Mouse (Mus musculus): ENCODE measurements around the gene Afap1l2. TPM values are rescaled to one million over a fixed set of nuclear protein-coding genes. Genes with fewer than 3 reads are reported as not detected.

The Afap1l2 gene
- total RNA-seq, 2 experiments from 2014 or later = 11.5 to 14.7 TPM

DNA sequence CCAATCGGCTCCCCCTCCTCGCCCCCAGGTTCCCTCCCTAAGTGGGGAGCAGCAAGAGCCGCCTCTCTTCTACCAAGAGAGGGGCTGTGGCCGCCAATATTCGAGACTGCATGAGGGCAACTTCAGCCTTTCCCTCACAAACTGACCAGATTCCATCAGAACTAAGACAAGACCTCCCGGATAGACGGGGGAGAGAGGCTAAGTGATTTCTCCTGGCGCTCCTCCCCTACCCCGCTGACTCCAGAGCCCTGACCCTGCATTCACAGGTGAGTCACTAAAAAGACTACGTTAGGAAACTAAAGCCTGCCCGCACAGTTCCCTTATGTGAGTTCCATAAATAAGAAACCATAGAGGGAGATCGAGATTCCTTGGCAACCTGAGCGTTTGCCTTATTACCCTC, 1.2 kb downstream of the Afap1l2 start:
- DNase-seq = no peak

DNA sequence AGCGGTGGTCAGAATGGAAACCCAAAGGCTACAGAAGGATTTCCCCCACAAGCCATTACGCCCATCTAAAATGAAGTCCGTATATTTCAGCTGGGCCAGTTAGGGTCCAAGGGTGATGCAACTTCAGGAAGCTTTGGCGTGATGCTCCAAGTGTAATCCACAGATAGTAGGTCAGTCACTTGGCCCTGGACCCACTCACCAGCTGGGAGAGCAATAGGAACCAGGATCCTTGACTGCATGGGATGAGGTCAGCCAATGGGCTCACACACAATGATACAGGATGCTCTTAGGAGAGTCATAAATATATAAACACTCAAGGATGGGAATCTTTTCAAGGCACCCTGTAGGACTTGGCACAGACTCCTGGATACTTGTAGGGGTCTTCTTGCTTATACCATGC, 3.0 kb downstream of the Afap1l2 start:
- no peak for DNase-seq

- DNase-seq = peak in 1 of 2 experiments; percentile 37
These were observed 4.6 kb downstream of the Afap1l2 start for GRCm38 (mm10) chr19:57003460-57003810.

DNA sequence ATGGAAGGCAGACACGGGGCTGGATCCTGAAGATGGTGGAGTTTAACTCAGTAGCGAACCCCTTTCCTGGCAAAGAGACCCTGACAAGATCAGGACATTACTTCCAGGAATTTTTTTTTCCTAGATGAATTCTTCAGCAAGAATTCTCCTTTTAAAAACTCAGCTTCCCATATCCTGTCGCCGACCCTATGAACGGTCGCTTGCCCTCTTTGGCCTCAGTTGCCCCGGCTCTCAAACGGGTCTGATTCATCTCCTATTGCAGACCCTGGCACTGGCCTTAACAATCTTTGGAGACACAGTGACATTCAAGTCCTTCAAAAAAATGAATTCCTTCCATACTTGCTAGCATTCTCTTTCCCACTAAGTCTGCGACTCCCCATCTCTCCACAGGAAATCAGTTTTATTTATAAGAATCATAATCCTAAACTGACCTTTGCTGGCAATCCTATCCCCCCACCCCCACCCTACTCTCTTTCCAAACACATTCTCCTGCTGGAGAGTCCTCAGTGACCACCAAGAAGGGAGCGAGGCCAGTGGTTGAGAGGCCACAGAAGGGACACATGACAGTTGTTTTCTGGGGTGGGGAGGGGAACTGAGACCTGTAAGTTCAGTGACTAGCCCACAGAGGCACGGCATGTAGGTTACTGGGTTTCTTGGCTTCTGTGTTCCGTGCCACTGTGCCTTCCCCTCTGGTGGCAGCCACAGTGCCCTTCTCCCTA, 5.1 kb downstream of the Afap1l2 start:
- DNase-seq = no peak

- no peak for DNase-seq
These were observed 6.1 kb downstream of the Afap1l2 start for GRCm38 (mm10) chr19:57001926-57002325.

DNA sequence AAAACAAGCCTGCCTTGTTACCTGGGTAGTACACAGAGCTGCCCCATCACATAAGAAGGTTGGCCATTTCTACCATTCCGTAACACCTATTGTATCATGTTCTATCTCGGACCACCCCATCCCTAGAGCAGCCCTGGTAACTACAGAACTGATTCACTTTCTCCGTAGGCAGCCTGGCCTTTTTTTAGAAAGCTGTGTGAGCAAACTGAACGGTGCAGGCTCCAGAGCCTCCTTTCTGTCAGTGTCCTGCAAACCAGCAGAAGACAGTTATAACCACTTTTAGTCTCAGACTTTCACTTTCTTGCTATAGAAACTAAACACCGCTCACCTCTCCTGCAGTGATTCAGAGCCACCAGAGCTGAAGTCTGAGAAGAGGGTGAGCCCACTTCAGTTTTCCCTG, 7.4 kb downstream of the Afap1l2 start:
- no peak for DNase-seq

GRCm38 (mm10) chr19:56999781-57000180, 8.2 kb downstream of the Afap1l2 start:
- no peak for DNase-seq

- no peak for DNase-seq
These were observed 9.1 kb downstream of the Afap1l2 start for GRCm38 (mm10) chr19:56998910-56999309.

- DNase-seq = no peak
These were observed 9.7 kb downstream of the Afap1l2 start for GRCm38 (mm10) chr19:56998331-56998730.

DNA sequence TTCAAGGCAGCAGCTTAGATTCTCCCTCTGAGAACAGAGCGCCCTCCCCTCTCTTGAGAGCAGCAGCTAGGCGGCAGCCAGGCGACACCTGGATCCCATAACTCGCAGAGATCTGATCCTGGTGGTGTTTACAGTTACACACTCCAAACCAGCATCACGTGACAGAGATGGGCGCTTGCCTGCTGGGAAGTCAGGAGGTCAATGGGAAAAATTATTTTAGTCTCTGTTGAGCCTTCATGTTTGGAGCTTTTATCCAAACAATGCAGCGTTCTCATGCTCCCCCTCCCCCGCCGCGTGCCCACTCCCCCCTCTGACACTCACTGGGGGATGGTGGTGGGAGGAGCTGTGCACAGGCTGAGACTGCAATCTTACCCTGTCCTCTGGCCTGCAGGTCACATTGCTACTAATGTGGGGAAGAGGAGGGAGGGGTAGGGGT, 10.8 kb downstream of the Afap1l2 start:
- DNase-seq = no peak

DNA sequence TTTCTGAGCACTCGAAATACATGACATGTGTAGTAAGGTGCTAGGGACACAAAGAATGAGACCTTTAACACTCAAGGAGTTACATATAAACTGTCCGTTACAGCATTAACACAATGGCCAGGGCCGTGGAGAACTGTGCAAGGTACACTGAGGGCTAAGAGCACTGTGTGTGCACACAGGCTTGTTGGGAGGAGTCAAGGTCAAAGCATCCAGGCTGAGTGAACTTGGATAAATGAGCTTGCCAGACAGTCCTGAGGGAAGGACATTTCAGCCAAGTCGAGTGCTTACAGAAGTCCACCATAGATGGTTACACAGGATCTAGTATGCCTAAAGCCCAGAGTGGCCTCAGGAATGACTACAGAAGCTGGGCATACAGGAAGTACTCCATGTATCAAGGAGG, 12.6 kb downstream of the Afap1l2 start:
- DNase-seq = no peak

DNA sequence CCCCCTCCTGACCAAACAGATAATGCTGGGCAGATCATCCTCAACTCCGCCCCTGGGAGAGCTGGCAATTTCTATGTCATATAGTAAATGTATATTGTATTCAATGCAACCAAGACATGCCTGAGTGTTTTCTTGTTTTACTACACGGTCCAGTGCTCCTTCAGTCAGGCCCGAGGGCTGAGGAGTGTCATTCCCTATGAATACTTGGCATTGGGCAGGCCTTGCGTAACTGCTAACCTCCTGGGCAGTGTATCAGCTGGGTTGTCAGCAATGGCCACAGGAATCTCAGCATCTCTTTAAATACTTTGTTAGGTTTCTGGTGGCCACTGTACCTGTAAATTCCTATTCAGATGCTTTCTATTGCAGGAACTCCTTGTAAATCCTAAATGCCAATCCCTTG, 13.4 kb downstream of the Afap1l2 start:
- no peak for DNase-seq

DNA sequence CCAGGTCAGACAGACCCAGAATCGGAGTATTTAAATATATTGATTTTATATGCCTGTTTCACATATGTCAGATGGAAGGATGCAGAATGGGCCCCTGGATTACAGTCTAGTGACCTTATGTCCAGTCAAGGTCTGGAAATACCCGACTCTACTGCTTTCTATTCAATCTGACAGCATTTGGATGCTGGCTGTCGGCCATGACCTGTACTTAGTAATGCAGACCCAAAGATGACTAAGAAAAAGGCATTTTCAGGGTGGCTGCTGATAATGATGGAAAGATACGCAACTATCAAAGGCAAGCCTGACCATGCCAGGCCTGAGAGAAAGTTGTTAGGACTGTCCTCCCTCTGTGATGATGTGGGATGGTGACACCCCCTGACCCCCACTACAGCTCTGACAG, 14.3 kb downstream of the Afap1l2 start:
- no peak for DNase-seq

GRCm38 (mm10) chr19:56992978-56993545, 15.0 kb downstream of the Afap1l2 start:
- no peak for DNase-seq

- no peak for DNase-seq
These were observed 17.5 kb downstream of the Afap1l2 start for GRCm38 (mm10) chr19:56990367-56991111.

- no peak for DNase-seq
These were observed 18.9 kb downstream of the Afap1l2 start for GRCm38 (mm10) chr19:56989171-56989570.

DNA sequence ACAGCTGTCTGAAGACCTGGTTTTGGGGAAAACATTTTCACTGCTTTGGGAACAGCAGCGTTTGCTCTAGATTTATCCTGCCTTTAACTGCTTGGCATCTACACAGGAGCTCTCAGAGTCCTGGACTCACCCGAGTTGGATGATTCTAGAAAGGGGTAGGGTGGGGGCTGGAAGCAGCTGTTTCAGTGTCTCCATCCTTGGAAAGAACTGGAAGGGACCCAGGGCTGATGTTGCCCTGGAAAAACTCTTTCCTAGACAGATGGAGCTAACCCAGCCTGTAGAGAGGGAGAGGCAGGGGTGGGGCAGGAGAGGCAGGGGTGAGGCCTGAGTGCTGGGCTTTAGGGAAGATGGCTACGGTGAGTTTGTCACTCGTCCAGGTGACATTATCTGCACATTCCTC, 23.8 kb downstream of the Afap1l2 start:
- DNase-seq = no peak

DNA sequence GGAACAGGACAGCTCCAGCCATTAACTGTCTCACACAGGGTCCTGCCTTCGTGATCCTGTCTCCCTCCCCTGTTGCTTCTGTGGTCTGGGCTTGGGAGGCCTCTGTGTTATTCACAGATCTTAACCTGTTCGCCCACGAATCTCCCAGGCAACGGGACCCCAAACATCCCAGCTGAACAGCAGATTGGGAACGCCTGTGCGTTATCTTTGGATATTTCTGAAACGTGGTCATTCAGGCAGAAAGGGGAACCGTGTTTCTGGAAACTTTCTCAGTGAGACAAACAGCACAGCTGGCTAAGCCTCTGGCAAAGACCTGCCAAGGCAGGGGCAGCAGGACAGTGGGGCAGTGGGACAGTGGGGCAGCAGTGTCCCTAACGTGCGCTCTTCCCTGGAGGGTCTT, 24.3 kb downstream of the Afap1l2 start:
- DNase-seq = no peak

- DNase-seq = no peak
These were observed 26.3 kb downstream of the Afap1l2 start for GRCm38 (mm10) chr19:56981760-56982159.

DNA sequence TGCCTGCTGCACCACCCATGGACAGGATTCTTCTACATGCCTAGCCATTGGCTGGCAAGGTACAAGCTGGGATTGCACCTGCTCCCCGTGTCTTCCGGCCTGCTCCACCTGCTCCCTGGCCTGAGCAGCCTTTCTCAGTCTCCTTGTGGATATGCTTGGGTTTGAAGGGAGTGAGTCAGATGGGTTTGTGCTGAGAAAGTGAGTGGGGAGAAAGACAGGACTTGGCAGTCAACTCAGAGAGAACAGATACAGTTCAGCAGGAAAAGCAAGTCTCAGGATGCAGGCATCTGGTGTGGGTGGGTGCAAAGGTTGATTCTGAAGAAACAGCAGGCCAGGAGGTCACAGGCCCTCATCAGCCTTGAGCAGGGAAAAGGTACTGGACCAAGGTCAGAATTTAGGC, 27.2 kb downstream of the Afap1l2 start:
- no peak for DNase-seq

DNA sequence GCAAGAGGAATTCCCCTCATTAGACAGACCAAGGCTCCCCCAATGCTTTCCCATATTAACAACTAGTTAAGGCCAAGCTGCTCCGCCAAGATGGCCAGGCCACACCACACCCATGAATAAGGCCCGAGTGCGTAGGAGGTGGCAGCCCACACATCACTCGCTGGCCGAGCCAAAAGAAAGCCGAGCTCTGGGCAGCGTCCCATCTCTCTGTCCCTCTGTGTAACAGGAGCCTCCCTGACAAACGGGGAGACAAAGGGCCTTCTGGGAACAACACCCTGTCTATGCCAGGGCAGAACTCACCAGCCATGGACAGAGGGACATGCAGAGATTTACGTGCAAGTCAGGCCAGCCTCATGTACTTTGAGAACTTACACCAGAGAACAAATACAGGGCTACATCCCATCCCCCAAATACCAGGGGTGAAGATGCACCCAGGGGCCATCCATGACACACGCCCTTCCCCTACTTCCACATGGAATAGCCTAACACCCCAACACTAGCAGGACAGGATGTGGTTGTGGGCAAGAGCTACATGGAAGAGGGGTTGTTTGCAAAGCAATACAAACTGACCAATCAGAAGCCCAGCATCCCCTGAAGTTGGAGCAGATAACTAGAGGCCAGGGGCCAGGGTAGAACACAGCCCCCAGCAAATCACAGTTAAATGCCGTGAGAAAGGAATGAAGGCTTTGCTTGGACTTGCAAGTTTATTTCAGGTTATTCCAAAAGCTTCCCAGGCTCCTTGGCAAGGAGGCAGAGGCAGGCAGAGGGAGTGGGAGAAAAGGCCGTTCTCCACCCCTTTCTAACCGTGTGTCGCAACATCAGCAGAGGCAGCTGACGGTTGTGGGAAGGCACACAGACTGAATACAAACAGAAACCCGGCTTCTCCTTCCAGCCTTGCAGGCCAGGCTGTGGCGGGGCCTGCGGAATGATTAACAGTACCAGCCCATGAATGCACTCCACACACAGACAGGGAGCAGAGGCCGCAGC, 30.8 kb downstream of the Afap1l2 start:
- peak in 1 of 2 experiments; percentile 22 for DNase-seq

DNA sequence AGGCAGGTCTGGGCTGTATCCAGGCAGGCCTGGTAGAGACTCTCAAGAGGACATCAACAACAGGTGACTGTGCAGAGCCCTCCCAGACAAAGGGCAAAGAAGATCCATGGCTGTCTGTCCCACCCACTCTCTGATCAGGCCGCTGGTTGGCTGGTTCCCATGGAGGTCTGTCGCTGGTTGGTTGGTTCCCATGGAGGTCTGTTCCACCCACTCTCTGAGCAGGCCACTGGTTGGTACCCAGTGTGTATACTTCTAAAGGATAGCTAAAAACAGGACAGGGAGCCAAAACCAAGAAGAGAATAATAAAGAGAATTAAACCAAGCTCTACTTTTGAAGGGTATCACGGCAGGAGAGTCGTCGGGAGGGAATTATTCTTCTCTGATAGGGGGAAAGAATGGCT, 31.5 kb downstream of the Afap1l2 start:
- DNase-seq = no peak

DNA sequence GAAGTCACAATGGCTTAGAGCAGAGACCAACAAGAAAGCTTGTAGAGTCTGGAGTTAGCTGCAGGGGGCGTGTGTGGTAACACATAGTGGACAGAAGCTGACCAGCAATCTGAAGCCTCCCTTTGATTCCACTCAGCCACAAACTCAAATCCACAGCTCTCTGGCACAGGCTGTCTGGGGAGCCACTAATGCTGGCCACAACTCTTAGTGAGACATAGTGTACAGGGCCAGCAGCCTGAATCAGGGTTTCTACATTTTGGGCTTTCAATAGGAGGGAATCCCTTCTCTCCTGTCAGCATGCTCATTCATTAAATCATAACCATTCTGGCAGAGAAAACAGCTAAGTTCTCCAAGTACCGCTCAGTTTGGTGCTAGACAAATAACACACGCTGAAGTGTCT, 32.5 kb downstream of the Afap1l2 start:
- no peak for DNase-seq

All from layer of hippocampus, postnatal 36 days (tissue).